Mouse (Mus musculus) stomach, postnatal 0 days (tissue): ENCODE results near the gene Prss57.

Source experiments
- CTCF ChIP-seq: IDR thresholded peaks from 2 replicates; pipeline ENCODE4 v1.5.1; 2016; ENCODE audit warnings: antibody characterized with exemption, low read depth, mild to moderate bottlenecking, moderate library complexity
- EP300 ChIP-seq: optimal IDR thresholded peaks from 2 replicates; pipeline ENCODE3; 2016; ENCODE audit warnings: antibody characterized with exemption

- no peak for TF ChIP-seq CTCF
- no peak for TF ChIP-seq EP300
Observed at GRCm38 (mm10) chr10:79736706-79737105, 54.1 kb downstream of the Prss57 start.
